Mouse (Mus musculus) spleen, adult 2 months (tissue): Measurements from ENCODE around the gene Zfyve9. TPM values are rescaled to one million over a fixed set of nuclear protein-coding genes. Genes with fewer than 3 reads are reported as not detected.

ENCODE experiments used
- DNase-seq, 2 experiments: peaks; one replicate each; pipeline versions ENCODE4 v3.0.0 to v3.0.0-alpha.2; 2012 to 2021; ENCODE audit warnings: low spot score in 2 of 2, low read depth in 1 of 2
- H3K27ac ChIP-seq: fragments of 200-500 bp; 2 replicates; pipeline ENCODE4 v1.5.1; 2012; ENCODE audit warnings: low read length, inconsistent platforms; ENCODE audit not compliant: insufficient read depth
- H3K27me3 ChIP-seq: fragments of 200-500 bp; 2 replicates; pipeline ENCODE4 v1.6.1; 2012; ENCODE audit warnings: mild to moderate bottlenecking, moderate library complexity, low read length, inconsistent platforms; ENCODE audit not compliant: control insufficient read depth, insufficient read depth
- H3K36me3 ChIP-seq: fragments of 200-500 bp; 2 replicates; pipeline ENCODE4 v1.6.1; 2012; ENCODE audit warnings: mild to moderate bottlenecking, low read length, inconsistent platforms; ENCODE audit not compliant: control insufficient read depth, insufficient read depth
- H3K4me1 ChIP-seq: fragments of 200-500 bp; 2 replicates; pipeline ENCODE4 v1.6.1; 2011; ENCODE audit warnings: inconsistent platforms; ENCODE audit not compliant: control insufficient read depth, insufficient read depth, insufficient read length
- H3K4me3 ChIP-seq: fragments of 200-500 bp; 2 replicates; pipeline ENCODE4 v1.5.1; 2011; ENCODE audit warnings: mild to moderate bottlenecking, inconsistent platforms; ENCODE audit not compliant: insufficient read depth, insufficient read length; ENCODE audit errors: extremely low read depth
- CTCF ChIP-seq: fragments of 200-500 bp; IDR thresholded peaks from 2 replicates; pipeline ENCODE4 v1.5.1; 2011; ENCODE audit warnings: mild to moderate bottlenecking, inconsistent platforms; ENCODE audit not compliant: insufficient read depth, insufficient read length, insufficient replicate concordance; ENCODE audit errors: extremely low read depth
- POLR2A ChIP-seq: fragments of 200-500 bp; IDR thresholded peaks from 2 replicates; pipeline ENCODE4 v1.6.1; 2011; ENCODE audit warnings: low read depth, low read length, inconsistent platforms
- WGBS: fragments of 180-500 bp; shearing (Covaris S2); methylation state at CpG from one replicate; pipeline ENCODE4 v1.1.7; 2018; 5-methylcytosine and 5-hydroxymethylcytosine counted together
- polyA plus RNA-seq: library from polyadenylated mRNA; depleted of rRNA; stranded (reverse); fragments of >200 nt; gene quantifications from 2 replicates; pipeline ENCODE4 v1.2.3, GENCODE M21; 2012

Gene Zfyve9
- polyA plus RNA-seq, 1 experiment: 0.63 TPM

DNA sequence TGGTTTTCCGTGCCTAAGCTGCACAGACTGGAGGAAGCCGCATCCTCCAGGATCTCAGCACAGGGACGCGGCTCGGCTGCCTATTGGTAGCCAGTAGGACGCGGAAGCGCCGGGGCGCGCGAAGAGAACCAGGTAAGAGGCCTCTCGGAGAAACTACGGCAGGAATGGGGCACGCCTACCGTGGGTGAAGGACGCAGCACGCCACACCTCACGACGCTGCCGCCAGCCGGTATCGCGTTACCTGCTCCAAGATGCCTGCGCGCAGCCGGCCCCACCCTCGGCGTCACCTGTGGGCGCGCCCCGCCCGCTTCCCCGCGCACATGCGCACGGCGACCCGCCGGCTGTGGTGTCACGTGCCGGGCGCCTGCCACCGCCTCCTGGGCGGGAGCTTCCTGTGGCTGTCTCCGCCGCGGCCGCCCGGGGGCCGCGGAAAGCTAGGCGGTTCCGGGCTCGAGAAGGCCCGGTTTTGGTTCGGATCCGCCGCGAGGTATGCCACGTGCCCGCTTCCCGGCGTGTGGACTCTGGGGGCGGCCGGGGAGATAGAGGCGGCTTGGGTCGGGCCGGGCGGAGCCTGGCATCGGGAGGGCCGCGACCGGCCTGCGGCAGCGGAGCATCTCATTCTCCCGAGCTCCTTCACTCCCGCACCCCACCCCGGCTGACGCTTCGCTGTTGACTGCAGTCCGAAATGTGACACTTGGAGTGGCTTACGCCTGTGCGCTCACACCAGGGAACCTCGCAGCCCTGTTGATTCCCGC lies 160.8 kb downstream of the Zfyve9 start, which contains the start of gene Cc2d1b:
Cc2d1b (plus strand) TSS at position 354 of the 755 bp plus-strand sequence.
- peak; percentile 88 to 92 for DNase-seq
- under 1% methylated on average over 85 of the region's 86 CpGs for WGBS
- H3K27ac ChIP-seq: peak within 1 kb of the TSS; percentile 89
- peaks cover 1% of the 10 kb centered on the region for H3K36me3 ChIP-seq
- TF ChIP-seq POLR2A: peak; percentile 53
- TF ChIP-seq CTCF: no peak
- peak within 1 kb of the TSS; percentile 95 for H3K4me3 ChIP-seq
- H3K27me3 ChIP-seq: no peaks in the 10 kb centered on the region
- H3K4me1 ChIP-seq: peaks cover 6% of the 10 kb centered on the region; the same call in 1 of the 2 replicates

DNA sequence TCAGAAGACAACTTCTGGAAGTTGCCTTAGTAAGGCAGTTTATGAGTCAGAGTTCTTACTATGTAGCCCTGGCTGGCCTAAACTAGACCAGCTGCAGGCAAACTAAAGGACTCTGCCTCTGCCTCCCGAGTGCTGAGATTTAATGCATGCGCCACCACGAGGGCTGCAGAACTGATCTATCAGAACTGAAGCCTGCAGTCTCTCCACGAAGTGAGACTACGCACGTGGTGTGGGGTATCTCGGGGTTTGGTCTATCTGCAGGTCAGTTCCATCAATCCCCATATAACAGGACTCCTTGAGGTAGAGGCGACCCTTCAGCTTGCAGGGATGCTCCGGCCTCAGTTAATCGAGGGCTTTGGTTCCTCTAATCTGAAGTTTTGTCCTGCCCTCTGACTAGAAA lies 161.4 kb downstream of the Zfyve9 start:
- Histone ChIP-seq H3K4me3 (peak overlapping the region; percentile 82), H3K4me1 (peaks cover 6% of the 10 kb centered on the region; the same call in 1 of the 2 replicates), H3K27me3 (no peaks in the 10 kb centered on the region), H3K36me3 (no peaks in the 10 kb centered on the region), H3K27ac (peak overlapping the region; percentile 73)
- DNase-seq: peak in 1 of 2 experiments; percentile 17
- TF ChIP-seq POLR2A (no peak), CTCF (no peak)
- 4% methylated on average over 10 of the region's 10 CpGs for WGBS

DNA sequence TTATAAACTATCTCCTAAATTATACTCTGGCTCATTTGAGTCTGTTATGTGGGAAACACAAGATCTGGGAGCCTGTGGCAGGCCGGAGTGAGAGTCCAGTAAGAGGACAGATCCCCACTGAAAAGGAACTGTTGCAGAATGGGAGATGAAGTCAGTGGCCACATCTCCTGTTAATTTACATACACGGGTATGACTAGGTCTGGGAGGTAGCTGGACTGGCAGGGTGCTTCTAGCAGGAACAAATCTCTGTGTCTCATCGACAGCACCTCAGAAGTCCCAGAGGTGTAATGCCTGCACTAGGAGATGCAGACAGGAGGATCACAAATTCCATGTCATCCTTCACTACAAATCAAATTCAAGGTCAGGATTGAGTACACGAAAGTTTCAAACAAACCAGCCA lies 162.0 kb downstream of the Zfyve9 start:
- TF ChIP-seq POLR2A (no peak), CTCF (no peak)
- Histone ChIP-seq H3K27ac (no peak overlapping the region), H3K36me3 (no peaks in the 10 kb centered on the region), H3K27me3 (no peaks in the 10 kb centered on the region), H3K4me1 (peaks cover 6% of the 10 kb centered on the region; the same call in 1 of the 2 replicates), H3K4me3 (no peak overlapping the region)
- WGBS: 80% methylated on average over 4 of the region's 4 CpGs
- DNase-seq: no peak

DNA sequence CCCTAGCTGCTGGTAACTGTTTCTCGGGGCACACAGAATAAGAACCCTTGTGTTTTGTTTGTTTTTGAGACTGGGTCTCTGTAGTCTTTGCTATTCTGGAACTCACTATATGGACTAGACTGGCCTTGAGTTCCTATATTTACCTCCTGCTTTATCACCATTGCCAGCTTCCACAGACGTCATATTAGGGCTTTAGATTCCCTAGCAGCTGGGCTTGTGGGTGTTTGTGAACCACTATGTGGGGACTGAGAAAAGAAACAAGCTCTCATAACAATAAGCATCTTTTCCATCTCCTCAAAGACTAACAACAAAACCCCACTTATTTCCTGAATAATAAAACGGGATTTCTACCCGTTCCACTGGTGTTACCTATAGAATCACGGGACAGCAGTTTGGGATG lies 169.7 kb downstream of the Zfyve9 start:
- Histone ChIP-seq H3K4me1 (no peaks in the 10 kb centered on the region), H3K36me3 (no peaks in the 10 kb centered on the region), H3K27me3 (no peaks in the 10 kb centered on the region), H3K27ac (no peak overlapping the region), H3K4me3 (no peak overlapping the region)
- no peak for DNase-seq
- 97% methylated on average over 5 of the region's 5 CpGs for WGBS
- TF ChIP-seq CTCF: no peak
- TF ChIP-seq POLR2A: no peak

DNA sequence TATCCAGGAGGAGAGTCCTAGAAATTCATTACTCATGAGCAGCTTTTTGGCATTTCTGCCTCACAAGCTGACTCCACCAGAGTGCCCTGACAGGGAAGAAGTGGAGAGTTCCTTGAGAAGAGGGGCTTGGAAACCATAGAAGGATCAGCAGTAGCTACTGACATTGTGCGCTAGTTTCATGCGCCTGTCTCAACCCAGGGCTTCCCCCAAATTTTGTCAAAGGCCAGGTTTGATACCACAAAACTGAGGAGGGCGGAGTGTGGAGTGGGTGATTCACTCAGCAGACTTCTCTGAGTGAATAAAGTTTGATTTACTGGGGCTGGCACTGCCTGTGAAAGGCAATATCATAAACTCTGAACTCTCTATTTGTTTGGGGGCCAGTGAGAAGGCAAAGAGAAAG lies 171.9 kb downstream of the Zfyve9 start:
- DNase-seq: no peak
- no peak overlapping the region for H3K27ac ChIP-seq
- no peak overlapping the region for H3K4me3 ChIP-seq
- WGBS: 94% methylated on average over 3 of the region's 3 CpGs
- no peaks in the 10 kb centered on the region for H3K27me3 ChIP-seq
- no peaks in the 10 kb centered on the region for H3K4me1 ChIP-seq
- TF ChIP-seq CTCF (no peak), POLR2A (no peak)
- peaks cover 3% of the 10 kb centered on the region; the same call in 1 of the 2 replicates for H3K36me3 ChIP-seq

DNA sequence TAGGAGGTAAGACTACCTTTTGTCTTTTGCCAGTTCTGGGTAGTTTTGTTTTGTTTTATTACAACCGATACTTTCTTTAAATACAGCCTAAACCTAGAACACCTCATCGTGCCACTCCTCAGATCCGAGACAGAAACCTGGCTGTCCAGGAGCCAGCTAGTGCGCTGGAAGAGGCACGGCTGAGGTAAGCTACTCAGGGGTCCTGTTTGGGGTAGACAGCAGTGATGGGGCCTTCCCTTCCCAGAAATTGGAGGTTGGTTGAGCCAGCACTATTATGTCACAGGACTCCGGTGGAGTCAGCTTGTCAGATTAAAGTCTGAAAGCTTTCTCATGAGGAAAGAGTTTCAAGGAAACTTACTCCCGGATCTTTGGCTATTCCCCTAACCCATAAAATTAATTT lies 178.7 kb downstream of the Zfyve9 start:
- Histone ChIP-seq H3K27ac (no peak overlapping the region), H3K36me3 (peaks cover 3% of the 10 kb centered on the region; the same call in 1 of the 2 replicates), H3K4me3 (no peak overlapping the region), H3K4me1 (no peaks in the 10 kb centered on the region), H3K27me3 (no peaks in the 10 kb centered on the region)
- TF ChIP-seq CTCF: no peak
- TF ChIP-seq POLR2A: no peak
- no peak for DNase-seq
- 94% methylated on average over 7 of the region's 7 CpGs for WGBS

DNA sequence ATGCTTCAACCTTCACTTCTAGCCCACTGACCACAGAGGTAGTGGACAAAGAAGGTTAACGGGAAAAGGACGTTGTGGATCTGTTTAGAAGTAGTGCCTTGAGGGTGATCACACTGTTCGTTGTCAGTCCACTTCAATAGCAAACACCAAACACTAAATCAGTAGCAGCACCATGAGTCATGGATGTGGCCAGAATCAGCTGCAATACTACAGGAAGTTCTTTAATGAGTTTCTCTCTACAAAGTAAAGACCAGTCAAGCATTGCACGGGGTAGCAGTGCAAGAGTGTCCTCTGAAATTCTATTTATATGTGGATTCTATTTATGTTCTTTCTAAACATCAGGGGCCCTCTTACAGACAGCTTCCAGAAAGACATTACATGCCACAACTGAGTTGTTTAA lies 182.3 kb downstream of the Zfyve9 start:
- 76% methylated on average over 4 of the region's 4 CpGs for WGBS
- no peak for DNase-seq

More for the DNA sequence above, 182.3 kb downstream of the Zfyve9 start:
- H3K4me1 ChIP-seq: no peaks in the 10 kb centered on the region
- H3K27ac ChIP-seq: no peak overlapping the region
- H3K36me3 ChIP-seq: no peaks in the 10 kb centered on the region
- H3K27me3 ChIP-seq: no peaks in the 10 kb centered on the region
- no peak overlapping the region for H3K4me3 ChIP-seq
- no peak for TF ChIP-seq POLR2A
- no peak for TF ChIP-seq CTCF
